ENCODE assay signal across 8 mouse cellular contexts in the genomic region with DNA sequence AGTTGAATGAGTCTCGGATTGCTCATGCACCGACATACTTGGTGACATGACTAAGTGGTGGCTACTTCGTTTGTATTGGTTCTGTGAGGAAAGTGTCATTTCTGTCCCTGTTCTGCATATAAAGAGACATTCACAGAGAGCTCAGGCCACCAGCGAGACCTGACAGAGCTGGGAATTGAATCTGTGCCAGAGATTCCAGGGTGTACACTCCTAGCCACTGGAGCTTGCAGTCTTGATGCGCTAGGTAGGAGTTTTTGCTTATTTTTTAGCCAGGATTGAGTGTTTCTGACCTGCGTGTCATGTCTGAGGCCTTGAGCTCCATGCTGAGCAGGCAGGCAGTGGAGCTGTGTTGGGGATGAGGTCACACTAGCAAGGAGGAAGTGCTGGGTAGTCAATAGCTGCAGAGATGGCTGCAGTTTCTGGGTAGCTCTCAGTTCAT. TPM values are rescaled to one million over a fixed set of nuclear protein-coding genes. Genes with fewer than 3 reads are reported as not detected.
DNase-seq lines count a peak whose midpoint lies in the region; ATAC-seq and TF ChIP-seq lines count a peak whose summit lies in the region.

No protein-coding gene starts in this region.

- no peak overlapping the region for H3K4me2 ChIP-seq in intestine, embryonic 16.5 days (ENCODE audit: low read depth, low read length)
- H3K4me2 ChIP-seq in neural tube, embryonic 14.5 days (ENCODE audit: low read depth, low read length), result no peak overlapping the region

- TF ChIP-seq CTCF in testis, adult 2 months (IDR thresholded peaks at IDR 0.05; ENCODE audit: control insufficient read depth, insufficient read depth, insufficient replicate concordance, low read depth, low read length), result no peak

- 54% methylated on average over 6 of the region's 6 CpGs for WGBS in intestine, embryonic 16.5 days
- WGBS in neural tube, embryonic 14.5 days, result 58% methylated on average over 6 of the region's 6 CpGs

- no peak overlapping the region for H3K9ac ChIP-seq in intestine, embryonic 16.5 days (ENCODE audit: low read depth, low read length)
- no peak overlapping the region for H3K9ac ChIP-seq in neural tube, embryonic 14.5 days (replicated peaks; ENCODE audit: low read depth, low read length)

- H3K27me3 ChIP-seq in testis, adult 2 months (ENCODE audit: control insufficient read depth, insufficient read depth, low read length), result no peaks in the 10 kb centered on the region
- H3K27me3 ChIP-seq in intestine, embryonic 16.5 days (replicated peaks; ENCODE audit: control insufficient read depth, insufficient read depth, low read length), result no peaks in the 10 kb centered on the region
- H3K27me3 ChIP-seq in neural tube, embryonic 14.5 days (ENCODE audit: control insufficient read depth, insufficient read depth, low read length), result no peaks in the 10 kb centered on the region

- DNase-seq in CD4-positive, CD25-positive, alpha-beta regulatory T cell, adult 2 months (ENCODE audit: low read depth, low spot score), result peak; percentile 27
- DNase-seq in testis, postnatal 14 days (ENCODE audit: low spot score), result no peak
- no peak for DNase-seq in left cerebral cortex, postnatal 4 days
- DNase-seq in right cerebral cortex, postnatal 4 days, result no peak

- H3K27ac ChIP-seq in testis, adult 2 months (ENCODE audit: control insufficient read depth, insufficient read depth, low read depth, low read length), result peak overlapping the region; percentile 23; the same call in 1 of the 2 replicates
- peak overlapping the region; percentile 5; the same call in 1 of the 2 replicates for H3K27ac ChIP-seq in intestine, embryonic 16.5 days (ENCODE audit: low read length)
- 0 out of 2 replicates have a peak overlapping the region, but pooled peaks have one; percentile 10 for H3K27ac ChIP-seq in neural tube, embryonic 14.5 days (ENCODE audit: low read depth, low read length)

- H3K36me3 ChIP-seq in testis, adult 2 months (ENCODE audit: control insufficient read depth, insufficient read depth, low read length), result no peaks in the 10 kb centered on the region
- H3K36me3 ChIP-seq in intestine, embryonic 16.5 days (ENCODE audit: control insufficient read depth, insufficient read depth, low read length), result no peaks in the 10 kb centered on the region
- H3K36me3 ChIP-seq in neural tube, embryonic 14.5 days (ENCODE audit: control insufficient read depth, insufficient read depth, low read length), result no peaks in the 10 kb centered on the region

- intact Hi-C loops in left cerebral cortex, postnatal 4 days (cut with DNase I), result no loop called here

- H3K4me1 ChIP-seq in testis, adult 2 months (ENCODE audit: control insufficient read depth, insufficient read depth, low read length), result no peaks in the 10 kb centered on the region; the same call in 1 of the 2 replicates
- H3K4me1 ChIP-seq in intestine, embryonic 16.5 days (ENCODE audit: control insufficient read depth, insufficient read depth, low read length), result peaks cover 41% of the 10 kb centered on the region
- H3K4me1 ChIP-seq in neural tube, embryonic 14.5 days (ENCODE audit: control insufficient read depth, insufficient read depth, low read length), result peaks cover 13% of the 10 kb centered on the region

- no peaks in the 10 kb centered on the region for H3K9me3 ChIP-seq in intestine, embryonic 16.5 days (ENCODE audit: control insufficient read depth, low read length)
- H3K9me3 ChIP-seq in neural tube, embryonic 14.5 days (ENCODE audit: control insufficient read depth, low read length), result no peaks in the 10 kb centered on the region

- ATAC-seq in CD4-positive, CD25-positive, alpha-beta regulatory T cell, adult 4 months, result no peak
- peak; percentile 12; the same call in 1 of the 2 replicates for ATAC-seq in intestine, embryonic 16.5 days
- no peak for ATAC-seq in neural tube, embryonic 14.5 days (ENCODE audit: low read depth)

- no peak overlapping the region for H3K4me3 ChIP-seq in testis, adult 2 months (ENCODE audit: control insufficient read depth, low read depth, low read length)
- no peak overlapping the region for H3K4me3 ChIP-seq in intestine, embryonic 16.5 days (ENCODE audit: low read length)
- H3K4me3 ChIP-seq in neural tube, embryonic 14.5 days (ENCODE audit: low read depth, low read length), result no peak overlapping the region

- no peak for TF ChIP-seq POLR2A in testis, adult 2 months (IDR thresholded peaks at IDR 0.05; ENCODE audit: control insufficient read depth, low read depth, low read length)

RNA-seq across cellular contexts. Expression of gene Lpp, which starts 41.8 kb away (rescaled TPM):
- polyA plus RNA-seq in CD4-positive, CD25-positive, alpha-beta regulatory T cell, adult 4 months (2017; shearing (Covaris generic)), result 10 to 100 TPM; 22.3 to 28.2 TPM
- polyA plus RNA-seq in testis, adult 2 months (2012; rRNA removed), result 176 and 181 TPM in 2 replicates
- polyA plus RNA-seq in intestine, embryonic 16.5 days (2015; fragmentation: Nextera tagmentation; extraction: Ambion mirVana), result 64.7 and 66.5 TPM in 2 replicates
- polyA plus RNA-seq in neural tube, embryonic 14.5 days (2014; fragmentation: Nextera tagmentation; extraction: Ambion mirVana), result 7.0 and 14.7 TPM in 2 replicates
- 10 to 100 TPM; 11.5 to 13.0 TPM for total RNA-seq in left cerebral cortex, postnatal 4 days (2021)
